ENCODE assay signal across 20 mouse cellular contexts in genomic region chr19:12585310-12585709, GRCm38 (mm10). TPM values are rescaled to one million over a fixed set of nuclear protein-coding genes. Genes with fewer than 3 reads are reported as not detected.
DNase-seq lines count a peak whose midpoint lies in the region; TF ChIP-seq lines count a peak whose summit lies in the region.
"Had no signal": no experiment of that assay in that cellular context is flagged by ENCODE, and none has a peak within 500 bp of the region (broad histone marks: within the 10 kb centered on the region; RNA-seq: fewer than 3 reads in every experiment).

No protein-coding gene starts in this region.

- TF ChIP-seq CTCF in kidney, adult 2 months (conservative IDR thresholded peaks at IDR 0.05; ENCODE audit: insufficient read depth, insufficient read length, low read depth, low read length): no peak
- TF ChIP-seq CTCF in MEL (IDR thresholded peaks at IDR 0.05 in 2 of 3, conservative IDR thresholded peaks at IDR 0.05 in 1 of 3; ENCODE audit: control insufficient read depth in 1 of 3, insufficient read depth in 1 of 3, low read depth in 2 of 3, low read length in 3 of 3, poor library complexity in 1 of 3, severe bottlenecking in 1 of 3): no peak

- H3K9me3 ChIP-seq in MEL (replicated peaks; ENCODE audit: insufficient read depth, low read length): no peaks in the 10 kb centered on the region
- H3K9me3 ChIP-seq in megakaryocyte, embryonic 14.5 days: no peaks in the 10 kb centered on the region
- H3K9me3 ChIP-seq: embryonic facial prominence, embryonic 12.5 days; midbrain, embryonic 15.5 days had no signal

- H3K4me1 ChIP-seq in kidney, adult 2 months (ENCODE audit: control insufficient read depth, insufficient read depth, low read length): peaks cover 3% of the 10 kb centered on the region; the same call in 1 of the 2 replicates
- peaks cover 10 to 11% of the 10 kb centered on the region in 2 experiments for H3K4me1 ChIP-seq in MEL (ENCODE audit: control insufficient read depth in 1 of 2, insufficient read depth in 2 of 2, low read length in 2 of 2)
- peaks cover 30% of the 10 kb centered on the region for H3K4me1 ChIP-seq in megakaryocyte, embryonic 14.5 days
- H3K4me1 ChIP-seq: embryonic facial prominence, embryonic 12.5 days; midbrain, embryonic 15.5 days had no signal

- WGBS in kidney, adult 2 months: 34% methylated on average over 4 of the region's 4 CpGs

- H3K36me3 ChIP-seq in kidney, adult 2 months (ENCODE audit: control insufficient read depth, insufficient read depth, low read length): no peaks in the 10 kb centered on the region
- H3K36me3 ChIP-seq in MEL (ENCODE audit: control insufficient read depth in 1 of 2, insufficient read depth in 2 of 2, low read length in 2 of 2): peaks cover 48% of the 10 kb centered on the region in 2 experiments
- peaks cover 60% of the 10 kb centered on the region for H3K36me3 ChIP-seq in megakaryocyte, embryonic 14.5 days (replicated peaks; ENCODE audit: low read length)
- H3K36me3 ChIP-seq: midbrain, embryonic 15.5 days had no signal

- peak; percentile 48 for DNase-seq in kidney, adult 2 months
- no peak for DNase-seq in kidney, adult 18-20 months
- peak; percentile 2 for DNase-seq in A20 (ENCODE audit: low read depth, low spot score)
- peak; percentile 56 for DNase-seq in MEL (ENCODE audit: low read depth, low spot score)
- DNase-seq in thymus, postnatal 10 days (ENCODE audit: low spot score in 2 of 2): no peak
- no peak for DNase-seq in thymus, postnatal 36 days
- DNase-seq: cerebellum, adult 18-20 months; forebrain, postnatal 0 days; gastrocnemius, postnatal 25 days; heart, postnatal 4 days; kidney, postnatal 14 days; liver; lung, postnatal 4 days; right cerebral cortex, postnatal 25 days had no signal

- TF ChIP-seq POLR2A in kidney, adult 2 months (IDR thresholded peaks at IDR 0.05; ENCODE audit: low read depth, low read length): no peak
- no peak for TF ChIP-seq POLR2A in MEL (IDR thresholded peaks at IDR 0.05; ENCODE audit: control insufficient read depth in 1 of 2, insufficient read depth in 1 of 2, low read depth in 1 of 2, low read length in 2 of 2, poor library complexity in 1 of 2)

- H3K27ac ChIP-seq in kidney, adult 2 months (ENCODE audit: insufficient read depth, low read depth, low read length): peak overlapping the region; percentile 89
- H3K27ac ChIP-seq in MEL (ENCODE audit: control insufficient read depth, low read depth, low read length): peak overlapping the region; percentile 45; the same call in 1 of the 2 replicates
- H3K27ac ChIP-seq: embryonic facial prominence, embryonic 12.5 days; midbrain, embryonic 15.5 days had no signal

- TF ChIP-seq EP300 in MEL (IDR thresholded peaks at IDR 0.05; ENCODE audit: low read depth in 1 of 2, low read length in 2 of 2): no peak

- H3K4me3 ChIP-seq in kidney, adult 2 months (ENCODE audit: insufficient read depth, low read depth, low read length): no peak overlapping the region
- no peak overlapping the region for H3K4me3 ChIP-seq in MEL (ENCODE audit: control insufficient read depth in 1 of 2, insufficient read depth in 1 of 2, low read depth in 2 of 2, low read length in 2 of 2)
- peak overlapping the region; percentile 75 for H3K4me3 ChIP-seq in megakaryocyte, embryonic 14.5 days (replicated peaks)
- H3K4me3 ChIP-seq: embryonic facial prominence, embryonic 12.5 days; midbrain, embryonic 15.5 days had no signal

- no peak overlapping the region for H3K9ac ChIP-seq in MEL (ENCODE audit: control insufficient read depth, low read depth, low read length, poor library complexity, severe bottlenecking)
- H3K9ac ChIP-seq: embryonic facial prominence, embryonic 12.5 days; forebrain, postnatal 0 days; midbrain, embryonic 15.5 days had no signal

- H3K79me2 ChIP-seq in MEL (ENCODE audit: control insufficient read depth, insufficient read depth, low read length, poor library complexity): peaks cover 8% of the 10 kb centered on the region

- H3K27me3 ChIP-seq in kidney, adult 2 months (replicated peaks; ENCODE audit: control insufficient read depth, insufficient read depth, low read length): no peaks in the 10 kb centered on the region
- no peaks in the 10 kb centered on the region for H3K27me3 ChIP-seq in MEL (ENCODE audit: control insufficient read depth in 1 of 2, insufficient read depth in 2 of 2, low read length in 2 of 2)
- H3K27me3 ChIP-seq in megakaryocyte, embryonic 14.5 days (replicated peaks): no peaks in the 10 kb centered on the region
- H3K27me3 ChIP-seq: embryonic facial prominence, embryonic 12.5 days; midbrain, embryonic 15.5 days had no signal

- TF ChIP-seq RAD21 in MEL (IDR thresholded peaks at IDR 0.05; ENCODE audit: low read depth, low read length): no peak

TF ChIP-seq in MEL, 35 proteins besides CTCF, POLR2A, EP300 and RAD21:
- peak; percentile 48; the same call in 1 of the 2 replicates for TF ChIP-seq MYC (IDR thresholded peaks at IDR 0.05; ENCODE audit: low read depth, low read length)
- TF ChIP-seq NELFE (IDR thresholded peaks at IDR 0.05; ENCODE audit: low read depth, low read length): no peak

RNA-seq across cellular contexts. Expression of gene Gm4952, which starts 14.5 kb away (rescaled TPM):
- polyA plus RNA-seq in kidney, adult 2 months (2012; rRNA removed): 2.0 and 2.5 TPM in 2 replicates
- not detected in 2 replicates for total RNA-seq in MEL (2012; rRNA removed)
- polyA plus RNA-seq in MEL (2012; ENCODE audit: insufficient read depth in 1 of 2, insufficient read length in 2 of 2, low read depth in 1 of 2, low replicate concordance in 2 of 2, missing spikeins in 1 of 2): under 1 TPM in 1 of 2 experiments, not detected in 1; 0.06 TPM
- polyA plus RNA-seq in megakaryocyte, embryonic 14.5 days (2012; ENCODE audit: insufficient read depth, low replicate concordance): not detected in 2 replicates
- total RNA-seq: gastrocnemius, postnatal 25 days; heart, postnatal 4 days had no signal
- polyA plus RNA-seq: intestine, embryonic 14.5 days; neural tube, embryonic 11.5 days had no signal

RNA-seq across cellular contexts. Expression of gene Fam111a, which starts 39.8 kb away (rescaled TPM):
- 0.45 and 1.4 TPM in 2 replicates for polyA plus RNA-seq in kidney, adult 2 months (2012; rRNA removed)
- 53.1 and 56.1 TPM in 2 replicates for total RNA-seq in MEL (2012; rRNA removed)
- polyA plus RNA-seq in MEL (2012; ENCODE audit: insufficient read depth in 1 of 2, insufficient read length in 2 of 2, low read depth in 1 of 2, low replicate concordance in 2 of 2, missing spikeins in 1 of 2): 100 to 1,000 TPM in 1 of 2 experiments, 10 to 100 TPM in 1; 75.9 to 157 TPM
- polyA plus RNA-seq in megakaryocyte, embryonic 14.5 days (2012; ENCODE audit: insufficient read depth, low replicate concordance): 1.7 TPM in 1 of 2 replicates, not detected in the other

RNA-seq across cellular contexts. Expression of gene Glyat, which starts 47.8 kb away (rescaled TPM):
- polyA plus RNA-seq in kidney, adult 2 months (2012; rRNA removed): 138 and 191 TPM in 2 replicates
- not detected in 2 replicates for total RNA-seq in MEL (2012; rRNA removed)
- polyA plus RNA-seq in MEL (2012; ENCODE audit: insufficient read depth in 1 of 2, insufficient read length in 2 of 2, low read depth in 1 of 2, low replicate concordance in 2 of 2, missing spikeins in 1 of 2): not detected
- not detected in 2 replicates for polyA plus RNA-seq in megakaryocyte, embryonic 14.5 days (2012; ENCODE audit: insufficient read depth, low replicate concordance)
- total RNA-seq: forebrain, postnatal 0 days; gastrocnemius, postnatal 25 days; heart, postnatal 4 days; left cerebral cortex, postnatal 25 days had no signal
- polyA plus RNA-seq: embryonic facial prominence, embryonic 12.5 days; forebrain, postnatal 0 days; intestine, embryonic 14.5 days; midbrain, embryonic 15.5 days; neural tube, embryonic 11.5 days had no signal

Comparison
In these comparisons a context has a peak if more than half of its experiments do, and no peak if none do; other contexts are left out.
1. DNase-seq: peak in kidney, adult 2 months (single experiment), A20 (single experiment) and MEL (single experiment); none in kidney, adult 18-20 months (single experiment), thymus, postnatal 10 days (0 of 2) and thymus, postnatal 36 days (0 of 2).
2. RNA of gene Fam111a, which starts 39.8 kb away (polyA plus RNA-seq): 75.9 to 157 TPM in MEL; 1.7 TPM in megakaryocyte, embryonic 14.5 days and 0.45 to 1.4 TPM in kidney, adult 2 months; every median in the first group is over 10 times any median in the second.
3. RNA of gene Glyat, which starts 47.8 kb away (polyA plus RNA-seq): 138 to 191 TPM in kidney, adult 2 months; not detected in MEL and not detected in megakaryocyte, embryonic 14.5 days; every median in the first group is over 100 times any median in the second.